Mouse (Mus musculus) layer of hippocampus, postnatal 10 days (tissue): ENCODE results near the gene Cpsf3. TPM values are rescaled to one million over a fixed set of nuclear protein-coding genes. Genes with fewer than 3 reads are reported as not detected.

Experiments used
- DNase-seq, 2 experiments: peaks; one replicate each; pipeline ENCODE4 v3.0.0; 2021; ENCODE audit warnings: low spot score in 2 of 2
- total RNA-seq, 2 experiments: library from RNA; stranded (reverse); gene quantifications; 2 replicates each; pipeline ENCODE4 v1.2.3; 2021

The Cpsf3 gene
- total RNA-seq, 2 experiments from 2014 or later, result 53.1 to 56.8 TPM

- no peak for DNase-seq
These were observed 3.7 kb downstream of the Cpsf3 start for GRCm38 (mm10) chr12:21288716-21289395.

- no peak for DNase-seq
These were observed 4.5 kb downstream of the Cpsf3 start for GRCm38 (mm10) chr12:21289651-21290050.

DNA sequence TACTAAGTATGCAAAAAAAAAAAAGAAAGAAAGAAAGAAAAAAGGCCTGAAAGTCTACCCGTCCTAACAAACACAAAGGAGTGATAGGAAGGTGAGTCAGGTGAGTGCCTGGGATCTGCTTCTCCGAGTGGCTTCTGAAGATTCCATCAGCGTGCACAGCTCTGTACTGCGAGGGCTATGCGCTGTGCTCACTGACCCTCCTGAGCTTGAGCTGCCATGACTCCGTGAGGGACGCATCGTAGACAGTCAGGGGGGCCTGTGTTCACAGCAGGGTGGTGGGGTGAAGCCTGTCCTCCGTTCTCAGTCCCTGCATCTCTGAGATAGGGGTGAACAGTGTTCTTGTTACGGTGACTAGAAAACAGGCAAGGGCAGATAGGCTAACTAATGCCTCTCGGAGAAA lies 13.7 kb downstream of the Cpsf3 start:
- no peak for DNase-seq

DNA sequence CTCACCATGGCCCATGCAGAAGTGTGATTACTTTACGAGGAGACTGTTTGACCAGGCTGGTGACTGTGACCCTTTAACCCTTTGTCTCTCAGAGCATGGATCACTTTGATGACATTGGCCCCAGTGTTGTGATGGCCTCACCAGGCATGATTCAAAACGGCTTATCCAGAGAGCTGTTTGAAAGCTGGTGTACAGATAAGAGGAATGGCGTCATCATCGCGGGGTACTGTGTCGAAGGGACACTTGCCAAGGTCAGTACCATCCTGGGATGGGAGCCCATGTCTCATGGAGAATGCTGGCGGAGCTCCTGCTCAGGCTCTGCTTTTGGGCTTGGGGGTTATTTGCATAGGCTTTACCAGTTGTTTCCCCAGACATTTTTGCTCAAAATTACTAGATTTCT lies 16.1 kb downstream of the Cpsf3 start:
- no peak for DNase-seq

GRCm38 (mm10) chr12:21301932-21302331 lies 16.7 kb downstream of the Cpsf3 start:
- no peak for DNase-seq

- DNase-seq, result no peak
These were observed 17.2 kb downstream of the Cpsf3 start for GRCm38 (mm10) chr12:21302361-21302783.

- DNase-seq, result no peak
These were observed 20.6 kb downstream of the Cpsf3 start for GRCm38 (mm10) chr12:21305741-21306140.

DNA sequence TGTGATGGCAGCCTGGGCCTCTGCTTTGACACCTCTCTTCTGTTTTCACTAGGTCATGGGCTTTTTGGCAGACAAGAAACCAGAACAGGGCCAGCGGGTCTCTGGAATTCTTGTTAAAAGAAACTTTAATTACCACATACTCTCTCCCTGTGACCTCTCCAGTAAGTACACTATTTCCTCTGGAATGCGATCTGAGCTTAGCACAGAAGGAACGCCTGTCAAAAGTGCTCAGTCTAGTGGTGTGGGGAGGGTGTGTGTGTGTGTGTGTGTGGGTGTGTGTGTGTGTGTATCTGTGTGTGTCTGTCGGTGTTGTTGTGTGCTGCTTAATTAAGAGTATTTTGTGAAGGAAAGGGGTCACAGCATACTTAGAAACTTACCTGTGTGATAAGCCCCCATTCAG lies 21.5 kb downstream of the Cpsf3 start:
- no peak for DNase-seq

- no peak for DNase-seq
These were observed 27.0 kb downstream of the Cpsf3 start for GRCm38 (mm10) chr12:21312201-21312600.

- peak; percentile 63 to 81 for DNase-seq
These were observed 31.0 kb downstream of the Cpsf3 start, which contains the start of gene Iah1 for GRCm38 (mm10) chr12:21315923-21316868. Gene Iah1, plus strand, starts transcription at chr12:21316389.

- peak in 1 of 2 experiments; percentile 30 for DNase-seq
These were observed 31.7 kb downstream of the Cpsf3 start for GRCm38 (mm10) chr12:21316869-21317265.

DNA sequence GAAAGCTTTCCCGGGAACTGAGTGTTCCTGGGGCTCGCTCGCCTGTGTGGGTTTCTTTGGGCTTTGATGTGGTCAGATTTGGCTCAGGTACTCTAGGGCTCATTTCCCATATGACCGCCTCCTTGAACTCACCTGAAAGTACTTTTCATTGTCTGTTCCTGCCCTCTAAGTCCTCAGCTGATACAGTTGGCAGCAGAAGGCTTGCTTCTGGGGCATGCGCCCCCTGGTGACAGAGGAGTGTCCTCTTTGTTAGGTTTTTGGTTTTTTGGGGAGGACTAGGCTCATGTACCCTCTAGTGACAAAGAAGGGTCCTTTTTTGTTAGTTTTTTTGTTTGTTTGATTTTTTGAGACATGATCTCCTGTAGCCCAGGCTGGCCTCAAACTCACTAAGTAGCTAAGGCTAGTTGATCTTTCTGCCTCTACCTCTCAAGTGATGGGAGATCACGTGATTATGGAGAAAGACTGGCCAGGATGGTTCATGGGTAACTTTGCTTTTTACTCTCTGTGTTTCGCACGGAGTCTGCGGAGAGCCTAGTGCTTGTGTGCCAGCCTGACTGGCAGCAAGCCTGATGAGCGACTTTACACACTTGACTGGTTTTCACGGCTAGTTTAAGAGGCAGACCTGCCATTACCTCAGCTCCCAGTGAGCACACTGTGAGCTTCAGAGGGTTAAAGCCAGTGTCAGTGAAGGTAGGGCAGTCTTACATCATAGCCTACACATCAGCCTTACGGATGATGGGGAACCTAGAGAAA lies 33.1 kb downstream of the Cpsf3 start:
- DNase-seq, result peak; percentile 68 to 69

DNA sequence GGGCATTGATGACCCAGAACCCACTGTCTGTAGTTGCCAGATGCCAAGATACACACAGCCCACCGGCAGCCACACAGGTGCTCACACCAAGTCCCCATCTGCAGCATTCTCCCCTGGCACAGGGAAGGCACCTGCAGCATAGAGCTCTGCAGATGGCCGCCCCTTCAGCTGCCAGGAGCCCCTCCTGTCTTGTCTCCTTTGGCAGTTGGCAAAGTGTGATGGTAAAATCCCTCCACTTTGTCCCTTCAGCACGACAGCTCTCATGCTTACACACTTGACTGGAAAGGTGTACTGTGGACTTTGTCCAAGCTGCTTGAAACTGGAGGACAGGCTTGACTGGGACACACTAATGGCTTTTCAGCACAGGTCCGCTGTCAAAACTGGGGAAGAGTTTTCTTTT lies 35.1 kb downstream of the Cpsf3 start:
- no peak for DNase-seq

DNA sequence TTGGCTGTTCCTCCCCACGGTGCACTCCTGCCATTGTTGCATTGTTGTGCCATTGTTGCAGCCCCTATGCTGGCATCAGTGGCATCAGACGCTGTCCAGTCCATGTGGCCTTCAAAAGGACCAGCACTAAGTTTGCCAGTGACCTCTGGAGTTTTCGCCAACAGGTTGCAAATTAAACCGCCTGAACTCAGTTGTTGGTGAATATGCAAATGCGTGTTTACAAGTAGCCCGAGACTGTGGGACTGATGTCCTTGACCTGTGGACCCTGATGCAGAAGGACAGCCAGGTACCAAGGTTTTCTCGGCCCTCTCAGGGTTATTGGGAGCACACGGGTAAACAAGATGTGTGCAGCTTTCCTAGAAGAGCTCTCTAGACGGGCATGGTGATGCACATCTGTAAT lies 36.0 kb downstream of the Cpsf3 start:
- no peak for DNase-seq

- no peak for DNase-seq
These were observed 37.1 kb downstream of the Cpsf3 start for GRCm38 (mm10) chr12:21322296-21322695.

GRCm38 (mm10) chr12:21322856-21323255 lies 37.7 kb downstream of the Cpsf3 start:
- DNase-seq, result no peak

- DNase-seq, result no peak
These were observed 38.9 kb downstream of the Cpsf3 start for GRCm38 (mm10) chr12:21324101-21324500.

- no peak for DNase-seq
These were observed 40.1 kb downstream of the Cpsf3 start for GRCm38 (mm10) chr12:21325266-21325665.

- DNase-seq, result no peak
These were observed 41.1 kb downstream of the Cpsf3 start for GRCm38 (mm10) chr12:21326325-21326724.

DNA sequence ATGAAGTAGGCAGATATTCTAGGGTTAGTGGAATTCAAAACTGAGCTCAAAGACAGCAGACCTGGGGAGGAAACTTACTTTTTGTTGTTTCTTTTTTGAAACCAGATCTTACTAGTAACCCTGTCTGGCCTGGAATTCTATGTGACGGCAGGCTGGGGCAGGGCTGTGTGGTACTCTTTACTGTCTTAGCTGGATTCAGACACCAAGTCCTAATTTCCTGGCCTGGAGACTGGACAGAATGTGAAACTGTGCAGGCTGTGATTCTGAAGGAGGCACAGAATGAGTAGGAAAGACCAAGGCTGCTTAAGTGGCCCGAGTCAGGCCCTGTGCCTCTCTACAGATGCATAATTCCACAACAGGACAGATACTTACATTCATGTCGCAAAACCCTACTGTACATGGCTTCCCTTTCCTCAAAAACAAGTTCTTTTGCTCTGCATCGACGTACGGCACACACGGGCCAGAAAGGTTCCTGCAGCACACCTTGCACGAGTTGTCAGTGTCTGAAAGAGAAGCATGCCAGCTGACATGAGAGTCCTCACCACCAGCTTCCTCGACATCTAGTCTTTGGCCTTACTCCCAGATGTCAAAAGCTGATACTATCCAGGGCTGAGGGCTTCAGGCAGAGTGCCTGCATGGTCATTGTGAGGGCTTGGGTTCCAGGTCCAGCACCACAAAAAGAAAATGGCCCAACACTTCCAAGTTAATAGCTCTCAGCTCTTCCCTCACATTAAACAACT lies 44.6 kb downstream of the Cpsf3 start:
- no peak for DNase-seq
